Mouse (Mus musculus) ES-Bruce4 (cell line): Measurements from ENCODE around the gene Synpo2. TPM values are rescaled to one million over a fixed set of nuclear protein-coding genes. Genes with fewer than 3 reads are reported as not detected.

Experiments
- H3K27ac ChIP-seq: 2 replicates; pipeline ENCODE4 v1.5.1; 2012; ENCODE audit warnings: low read length, inconsistent platforms; ENCODE audit not compliant: insufficient read depth
- H3K27me3 ChIP-seq: 2 replicates; pipeline ENCODE4 v1.6.1; 2012; ENCODE audit warnings: mild to moderate bottlenecking, low read length, inconsistent platforms; ENCODE audit not compliant: control insufficient read depth, poor library complexity, insufficient read depth, severe bottlenecking
- H3K36me3 ChIP-seq: 2 replicates; pipeline ENCODE4 v1.6.1; 2012; ENCODE audit warnings: inconsistent platforms, mild to moderate bottlenecking, low read length, moderate library complexity; ENCODE audit not compliant: control insufficient read depth, poor library complexity, insufficient read depth, severe bottlenecking
- H3K4me1 ChIP-seq: one replicate; pipeline ENCODE4 v1.8.1; 2011; ENCODE audit warnings: low read length; ENCODE audit not compliant: control insufficient read depth, insufficient read depth
- H3K4me3 ChIP-seq: 2 replicates; pipeline ENCODE4 v1.5.1; 2011; ENCODE audit warnings: low read depth, mild to moderate bottlenecking, low read length
- H3K9ac ChIP-seq: 2 replicates; pipeline ENCODE4 v1.6.1; 2012; ENCODE audit warnings: low read depth, mild to moderate bottlenecking, inconsistent platforms; ENCODE audit not compliant: poor library complexity, severe bottlenecking
- H3K9me3 ChIP-seq: replicated peaks from 2 replicates; pipeline ENCODE4 v1.6.1; 2012; ENCODE audit warnings: mild to moderate bottlenecking, low read length, inconsistent platforms; ENCODE audit not compliant: control insufficient read depth, poor library complexity, insufficient read depth, severe bottlenecking
- CTCF ChIP-seq: IDR thresholded peaks from one replicate; pipeline ENCODE4 v1.8.1; 2011; ENCODE audit warnings: low read depth, low read length
- EP300 ChIP-seq: IDR thresholded peaks from 2 replicates; pipeline ENCODE4 v1.6.1; 2011; ENCODE audit warnings: low read depth, low read length; ENCODE audit not compliant: insufficient read depth
- POLR2A ChIP-seq: IDR thresholded peaks from one replicate; pipeline ENCODE4 v1.8.1; 2011; ENCODE audit warnings: low read length; ENCODE audit not compliant: insufficient read depth
- polyA plus RNA-seq: library from polyadenylated mRNA; stranded (reverse); fragments of >200 nt; gene quantifications from 2 replicates; pipeline ENCODE4 v1.2.4, GENCODE M21; 2011; ENCODE audit warnings: low read depth; ENCODE audit not compliant: missing spikeins, insufficient read depth, insufficient read length

Synpo2 gene
- polyA plus RNA-seq, 1 experiment, result 1.8 TPM

GRCm38 (mm10) chr3:123159139-123159824, 76.7 kb downstream of the Synpo2 start:
- no peak overlapping the region for H3K27ac ChIP-seq
- TF ChIP-seq EP300 (no peak), CTCF (peak; percentile 50)
- no peaks in the 10 kb centered on the region for H3K9me3 ChIP-seq
- no peaks in the 10 kb centered on the region for H3K36me3 ChIP-seq
- H3K4me1 ChIP-seq, result no peaks in the 10 kb centered on the region
- no peak overlapping the region for H3K4me3 ChIP-seq
- H3K27me3 ChIP-seq, result no peaks in the 10 kb centered on the region
- H3K9ac ChIP-seq, result no peak overlapping the region

GRCm38 (mm10) chr3:123158579-123158978, 77.4 kb downstream of the Synpo2 start:
- no peaks in the 10 kb centered on the region for H3K36me3 ChIP-seq
- H3K27me3 ChIP-seq, result no peaks in the 10 kb centered on the region
- TF ChIP-seq CTCF (peak; percentile 65), POLR2A (no peak)
- no peak overlapping the region for H3K4me3 ChIP-seq
- H3K9ac ChIP-seq, result no peak overlapping the region
- H3K9me3 ChIP-seq, result no peaks in the 10 kb centered on the region
- H3K27ac ChIP-seq, result no peak overlapping the region
- no peaks in the 10 kb centered on the region for H3K4me1 ChIP-seq

- H3K36me3 ChIP-seq, result no peaks in the 10 kb centered on the region
- H3K27ac ChIP-seq, result no peak overlapping the region
- no peak overlapping the region for H3K9ac ChIP-seq
- no peak overlapping the region for H3K4me3 ChIP-seq
- H3K4me1 ChIP-seq, result no peaks in the 10 kb centered on the region
- TF ChIP-seq EP300 (no peak), POLR2A (no peak), CTCF (no peak)
- no peaks in the 10 kb centered on the region for H3K9me3 ChIP-seq
- no peaks in the 10 kb centered on the region for H3K27me3 ChIP-seq
These were observed 82.6 kb downstream of the Synpo2 start for GRCm38 (mm10) chr3:123153337-123153736.

GRCm38 (mm10) chr3:123152911-123153310, 83.0 kb downstream of the Synpo2 start:
- H3K4me3 ChIP-seq, result no peak overlapping the region
- no peak overlapping the region for H3K9ac ChIP-seq
- H3K27me3 ChIP-seq, result no peaks in the 10 kb centered on the region
- TF ChIP-seq CTCF, result no peak
- TF ChIP-seq POLR2A, result no peak
- TF ChIP-seq EP300, result no peak
- no peaks in the 10 kb centered on the region for H3K4me1 ChIP-seq
- H3K9me3 ChIP-seq, result no peaks in the 10 kb centered on the region
- H3K36me3 ChIP-seq, result no peaks in the 10 kb centered on the region
- H3K27ac ChIP-seq, result no peak overlapping the region

- Histone ChIP-seq H3K36me3 (no peaks in the 10 kb centered on the region), H3K27me3 (no peaks in the 10 kb centered on the region), H3K27ac (no peak overlapping the region), H3K4me1 (no peaks in the 10 kb centered on the region), H3K9me3 (no peaks in the 10 kb centered on the region), H3K4me3 (no peak overlapping the region), H3K9ac (no peak overlapping the region)
- TF ChIP-seq CTCF (no peak), EP300 (no peak)
These were observed 85.3 kb downstream of the Synpo2 start for GRCm38 (mm10) chr3:123150523-123151135.

- H3K4me1 ChIP-seq, result no peaks in the 10 kb centered on the region
- no peaks in the 10 kb centered on the region for H3K9me3 ChIP-seq
- H3K27ac ChIP-seq, result no peak overlapping the region
- H3K27me3 ChIP-seq, result no peaks in the 10 kb centered on the region
- no peak overlapping the region for H3K9ac ChIP-seq
- TF ChIP-seq EP300, result no peak
- no peak for TF ChIP-seq CTCF
- no peak for TF ChIP-seq POLR2A
- no peaks in the 10 kb centered on the region for H3K36me3 ChIP-seq
- H3K4me3 ChIP-seq, result no peak overlapping the region
These were observed 86.4 kb downstream of the Synpo2 start for GRCm38 (mm10) chr3:123149380-123150162.
